Mouse (Mus musculus) embryonic facial prominence, embryonic 11.5 days (tissue): ENCODE results near the gene Stfa3. TPM values are rescaled to one million over a fixed set of nuclear protein-coding genes. Genes with fewer than 3 reads are reported as not detected.

Experiments
- ATAC-seq: fragments of 200-750 bp; cut with Nextera tagmentation; replicated peaks from 2 replicates; pipeline ENCODE4 v1.8.0; 2017; ENCODE audit warnings: low read depth; ENCODE audit not compliant: insufficient number of reproducible peaks, low FRiP score, low TSS enrichment
- DNase-seq: peaks from one replicate; pipeline ENCODE4 v3.0.0-alpha.2; 2015; ENCODE audit warnings: low spot score
- H3K27ac ChIP-seq: fragments of 300-500 bp; sonication (generic); replicated peaks from 2 replicates; pipeline ENCODE4 v1.5.1; 2014; ENCODE audit warnings: mild to moderate bottlenecking, low read depth, low read length, control low read depth
- H3K27me3 ChIP-seq: fragments of 300-500 bp; sonication (generic); 2 replicates; pipeline ENCODE4 v1.6.1; 2014; ENCODE audit warnings: mild to moderate bottlenecking, low read length, moderate library complexity, mixed read lengths; ENCODE audit not compliant: control insufficient read depth, insufficient read depth
- H3K36me3 ChIP-seq: fragments of 300-500 bp; sonication (generic); replicated peaks from 2 replicates; pipeline ENCODE4 v1.6.1; 2014; ENCODE audit warnings: low read depth, mild to moderate bottlenecking, low read length, moderate library complexity, mixed read lengths; ENCODE audit not compliant: control insufficient read depth, insufficient read depth
- H3K4me1 ChIP-seq: fragments of 300-500 bp; sonication (generic); 2 replicates; pipeline ENCODE4 v1.6.1; 2014; ENCODE audit warnings: low read length, mixed read lengths; ENCODE audit not compliant: control insufficient read depth, insufficient read depth
- H3K4me2 ChIP-seq: fragments of 300-500 bp; sonication (generic); 2 replicates; pipeline ENCODE4 v1.6.1; 2014; ENCODE audit warnings: low read depth, mild to moderate bottlenecking, control low read depth, low read length, moderate library complexity
- H3K4me3 ChIP-seq: fragments of 300-500 bp; sonication (generic); 2 replicates; pipeline ENCODE4 v1.5.1; 2014; ENCODE audit warnings: low read depth, low read length, control low read depth
- H3K9ac ChIP-seq: fragments of 300-500 bp; sonication (generic); replicated peaks from 2 replicates; pipeline ENCODE4 v1.6.1; 2014; ENCODE audit warnings: mild to moderate bottlenecking, control low read depth, low read length
- H3K9me3 ChIP-seq: fragments of 300-500 bp; sonication (generic); replicated peaks from 2 replicates; pipeline ENCODE4 v1.6.1; 2016; ENCODE audit warnings: mild to moderate bottlenecking, low read length, inconsistent platforms, mixed read lengths; ENCODE audit not compliant: control insufficient read depth
- WGBS: fragments of 180-500 bp; shearing (Covaris S2); extraction: QIAGEN DNeasy Blood & Tissue Kit; methylation state at CpG from one replicate; pipeline ENCODE4 v1.1.7; 2014; 5-methylcytosine and 5-hydroxymethylcytosine counted together
- polyA plus RNA-seq: library from polyadenylated mRNA; unstranded; fragments of >200 nt; fragmentation: Nextera tagmentation; extraction: Ambion mirVana; gene quantifications from 2 replicates; pipeline ENCODE4 v1.2.1, GENCODE M21; 2014

Gene Stfa3
- polyA plus RNA-seq = 0.82 and 1.4 TPM in 2 replicates

DNA sequence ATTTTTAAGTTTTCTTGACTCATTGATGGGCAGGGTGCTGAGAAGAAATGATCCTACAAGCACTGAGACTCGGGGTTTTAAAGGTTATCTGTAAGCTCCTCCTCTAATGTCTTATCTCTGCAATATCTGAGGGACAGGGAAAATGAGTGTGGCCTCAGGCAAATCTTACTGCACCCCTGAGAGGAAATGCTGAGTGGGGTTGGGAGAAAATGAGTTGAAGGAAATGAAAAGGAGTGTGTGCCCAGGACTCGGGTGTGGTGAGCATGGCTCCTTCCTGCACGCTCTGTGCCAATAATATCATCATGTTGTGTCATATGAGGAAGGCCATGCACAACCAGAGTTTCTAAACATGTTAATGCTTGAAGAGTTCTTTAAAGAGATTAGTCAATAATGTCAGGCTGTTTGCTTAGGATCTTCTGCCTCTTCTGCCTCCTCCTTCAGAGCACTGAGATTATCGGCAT, at the start of gene Stfa3:
TSS of gene Stfa3 (minus strand) at position 51 of the 461 bp plus-strand sequence.
- WGBS = 78% methylated on average over 4 of the region's 4 CpGs
- H3K4me1 ChIP-seq = no peaks in the 10 kb centered on the region
- H3K4me3 ChIP-seq = no peak within 1 kb of the TSS
- no peak for DNase-seq
- H3K4me2 ChIP-seq = no peak within 1 kb of the TSS
- no peak within 1 kb of the TSS for H3K9ac ChIP-seq
- no peak within 1 kb of the TSS for H3K27ac ChIP-seq
- H3K36me3 ChIP-seq = no peaks in the 10 kb centered on the region
- no peaks in the 10 kb centered on the region for H3K9me3 ChIP-seq
- no peak for ATAC-seq
- H3K27me3 ChIP-seq = no peaks in the 10 kb centered on the region

DNA sequence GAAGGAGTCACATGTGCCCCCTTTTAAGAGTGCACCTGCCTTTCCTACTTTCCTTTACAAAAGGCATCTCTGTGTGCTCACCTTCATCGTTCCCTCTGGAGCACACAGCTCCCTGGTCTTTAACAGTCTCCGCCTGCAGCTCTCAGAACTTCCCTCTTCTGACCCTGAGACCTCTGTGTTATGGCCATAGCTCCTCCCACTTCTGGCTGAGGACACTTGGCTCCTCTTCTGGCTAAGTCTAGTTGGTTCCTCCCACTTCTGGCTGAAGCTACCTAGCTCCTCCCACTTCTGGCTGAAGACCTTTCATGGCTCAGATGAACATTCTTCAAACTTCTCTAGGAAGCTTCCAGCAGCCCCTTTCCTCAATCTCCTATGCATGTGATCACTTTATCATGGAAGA, 47.1 kb upstream of the Stfa3 start:
- no peak for DNase-seq
- Histone ChIP-seq H3K4me1 (no peaks in the 10 kb centered on the region), H3K27ac (no peak overlapping the region), H3K4me2 (no peak overlapping the region), H3K36me3 (no peaks in the 10 kb centered on the region), H3K9me3 (no peaks in the 10 kb centered on the region), H3K9ac (no peak overlapping the region), H3K4me3 (no peak overlapping the region), H3K27me3 (no peaks in the 10 kb centered on the region)
- WGBS = 75% methylated on average over 2 of the region's 2 CpGs
- no peak for ATAC-seq

GRCm38 (mm10) chr16:36492420-36492819, 37.2 kb upstream of the Stfa3 start:
- Histone ChIP-seq H3K36me3 (no peaks in the 10 kb centered on the region), H3K4me3 (no peak overlapping the region), H3K9ac (no peak overlapping the region), H3K4me1 (no peaks in the 10 kb centered on the region), H3K4me2 (no peak overlapping the region), H3K27me3 (no peaks in the 10 kb centered on the region), H3K27ac (no peak overlapping the region), H3K9me3 (no peaks in the 10 kb centered on the region)
- DNase-seq = no peak
- WGBS = 89% methylated on average over 1 of the region's 1 CpGs
- ATAC-seq = no peak

GRCm38 (mm10) chr16:36476866-36477265, 21.7 kb upstream of the Stfa3 start:
- no peak overlapping the region for H3K4me3 ChIP-seq
- H3K4me2 ChIP-seq = no peak overlapping the region
- ATAC-seq (no peak), DNase-seq (no peak)
- H3K36me3 ChIP-seq = no peaks in the 10 kb centered on the region
- no peaks in the 10 kb centered on the region for H3K9me3 ChIP-seq
- H3K27ac ChIP-seq = no peak overlapping the region
- H3K4me1 ChIP-seq = no peaks in the 10 kb centered on the region
- H3K27me3 ChIP-seq = no peaks in the 10 kb centered on the region
- 82% methylated on average over 9 of the region's 9 CpGs for WGBS
- H3K9ac ChIP-seq = no peak overlapping the region

GRCm38 (mm10) chr16:36475530-36475929, 20.3 kb upstream of the Stfa3 start:
- Histone ChIP-seq H3K4me2 (no peak overlapping the region), H3K9ac (no peak overlapping the region), H3K36me3 (no peaks in the 10 kb centered on the region), H3K27me3 (no peaks in the 10 kb centered on the region), H3K9me3 (no peaks in the 10 kb centered on the region), H3K4me3 (no peak overlapping the region), H3K4me1 (no peaks in the 10 kb centered on the region), H3K27ac (no peak overlapping the region)
- WGBS = 86% methylated on average over 3 of the region's 3 CpGs
- DNase-seq (no peak), ATAC-seq (no peak)

DNA sequence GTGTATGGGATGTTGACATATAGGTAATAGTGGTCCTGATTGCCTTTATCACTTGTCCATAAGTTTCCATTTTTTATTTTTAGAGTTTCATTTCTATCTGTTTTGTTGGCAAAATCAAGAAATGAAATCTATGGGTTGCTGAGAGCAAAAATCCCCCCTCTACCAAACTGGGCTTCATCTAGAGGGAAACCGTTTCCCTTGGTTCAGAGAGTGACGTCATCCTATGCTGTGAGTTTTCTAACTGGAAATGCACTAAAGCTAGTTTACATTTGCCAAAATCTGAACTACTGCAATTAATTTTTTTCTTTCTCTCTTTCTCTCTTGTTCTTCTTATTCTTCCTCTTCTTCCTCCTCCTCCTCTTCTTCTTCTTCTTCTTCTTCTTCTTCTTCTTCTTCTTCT, 19.7 kb upstream of the Stfa3 start:
- 81% methylated on average over 2 of the region's 2 CpGs for WGBS
- H3K4me3 ChIP-seq = no peak overlapping the region
- ATAC-seq (no peak), DNase-seq (no peak)
- no peaks in the 10 kb centered on the region for H3K9me3 ChIP-seq
- no peak overlapping the region for H3K4me2 ChIP-seq
- H3K27ac ChIP-seq = no peak overlapping the region
- no peaks in the 10 kb centered on the region for H3K27me3 ChIP-seq
- no peak overlapping the region for H3K9ac ChIP-seq
- no peaks in the 10 kb centered on the region for H3K36me3 ChIP-seq
- no peaks in the 10 kb centered on the region for H3K4me1 ChIP-seq

- Histone ChIP-seq H3K9me3 (no peaks in the 10 kb centered on the region), H3K4me1 (no peaks in the 10 kb centered on the region), H3K4me3 (no peak overlapping the region), H3K9ac (no peak overlapping the region), H3K27me3 (no peaks in the 10 kb centered on the region), H3K36me3 (no peaks in the 10 kb centered on the region), H3K4me2 (no peak overlapping the region), H3K27ac (no peak overlapping the region)
- peak; percentile 66 for DNase-seq
- ATAC-seq = no peak
- WGBS = 49% methylated on average over 17 of the region's 17 CpGs
Observed at GRCm38 (mm10) chr16:36473217-36474216, 18.3 kb upstream of the Stfa3 start.

DNA sequence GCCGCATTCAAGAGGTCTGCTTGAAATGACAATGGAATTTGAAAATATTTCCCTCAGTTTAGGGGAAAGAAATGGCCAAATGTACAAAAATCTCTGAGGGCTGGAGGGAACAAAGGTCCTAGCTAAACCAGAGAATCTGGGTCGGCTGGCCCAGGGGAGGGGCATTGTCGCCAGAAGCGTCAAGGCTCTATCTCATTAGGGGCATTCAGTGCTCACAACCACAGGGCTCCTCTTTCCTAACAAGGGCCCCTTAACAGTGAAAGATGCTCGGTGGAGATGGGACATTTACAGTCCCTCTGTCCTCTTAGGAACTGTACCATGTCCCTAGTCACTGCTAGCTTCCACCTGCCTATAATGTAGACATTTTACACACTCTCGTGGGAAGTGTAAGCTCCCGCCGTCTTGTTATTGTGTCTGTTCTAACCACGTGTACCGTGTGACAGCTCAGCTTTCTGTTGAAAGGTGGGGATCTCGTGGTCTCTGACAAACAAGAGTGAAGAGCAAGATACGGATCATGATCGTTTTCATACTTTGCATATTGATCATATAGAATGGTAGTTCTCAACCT, 16.0 kb upstream of the Stfa3 start:
- no peak for DNase-seq
- no peak overlapping the region for H3K27ac ChIP-seq
- no peak overlapping the region for H3K9ac ChIP-seq
- no peaks in the 10 kb centered on the region for H3K27me3 ChIP-seq
- no peaks in the 10 kb centered on the region for H3K4me1 ChIP-seq
- no peak overlapping the region for H3K4me2 ChIP-seq
- no peak overlapping the region for H3K4me3 ChIP-seq
- WGBS = 62% methylated on average over 13 of the region's 13 CpGs
- H3K9me3 ChIP-seq = no peaks in the 10 kb centered on the region
- no peak for ATAC-seq
- H3K36me3 ChIP-seq = no peaks in the 10 kb centered on the region
